Mouse (Mus musculus): ENCODE measurements around the gene Aifm1. TPM values are rescaled to one million over a fixed set of nuclear protein-coding genes. Genes with fewer than 3 reads are reported as not detected.

Gene Aifm1
- total and polyA plus RNA-seq, 2 experiments, result 31.4 to 90.0 TPM

DNA sequence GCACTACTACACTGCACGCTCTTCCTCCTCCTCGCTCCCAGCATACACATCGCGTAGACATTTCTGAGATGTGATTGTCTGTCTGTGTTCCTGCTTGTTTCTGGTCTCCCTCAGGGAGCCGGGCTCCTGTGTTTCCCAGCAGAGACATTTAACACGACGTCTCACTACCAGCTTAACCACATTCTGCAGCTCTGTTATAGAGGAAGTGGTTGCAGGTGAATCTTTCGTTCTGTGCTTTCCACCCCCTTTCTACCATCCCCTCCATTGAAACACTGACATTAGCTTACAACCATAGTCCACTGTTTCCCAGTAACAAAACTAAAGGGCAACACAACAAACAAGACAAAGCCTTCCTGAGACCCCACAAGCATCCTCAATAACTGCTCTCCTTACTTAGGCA, 19.6 kb downstream of the Aifm1 start:
- no peak overlapping the region for H3K9ac ChIP-seq (ENCODE audit: low read depth, low read length)
- 96% methylated on average over 8 of the region's 8 CpGs for WGBS
- TF ChIP-seq CTCF (IDR thresholded peaks at IDR 0.05; ENCODE audit: low read depth, low read length) (no peak), POLR2A (IDR thresholded peaks at IDR 0.05; ENCODE audit: extremely low read depth, insufficient read depth, low read length) (no peak)
- H3K4me1 ChIP-seq (ENCODE audit: control insufficient read depth, insufficient read depth, low read length), result no peaks in the 10 kb centered on the region
- no peaks in the 10 kb centered on the region for H3K27me3 ChIP-seq (ENCODE audit: control insufficient read depth, insufficient read depth, low read length)
- no peak overlapping the region for H3K27ac ChIP-seq (replicated peaks; ENCODE audit: insufficient read depth, low read depth, low read length)
- peaks cover 26% of the 10 kb centered on the region for H3K36me3 ChIP-seq (ENCODE audit: control insufficient read depth, insufficient read depth, low read length)
- H3K79me2 ChIP-seq (ENCODE audit: control insufficient read depth, insufficient read depth, low read length), result no peaks in the 10 kb centered on the region
- DNase-seq (ENCODE audit: extremely low read depth, low read depth, low spot score), result no peak
- no peak overlapping the region for H3K4me3 ChIP-seq (ENCODE audit: insufficient read depth, low read depth, low read length)

GRCm38 (mm10) chrX:48481687-48482086, 31.7 kb downstream of the Aifm1 start:
- Histone ChIP-seq H3K79me2 (ENCODE audit: control insufficient read depth, insufficient read depth, low read length) (no peaks in the 10 kb centered on the region), H3K27me3 (ENCODE audit: control insufficient read depth, insufficient read depth, low read length) (no peaks in the 10 kb centered on the region), H3K4me1 (ENCODE audit: control insufficient read depth, insufficient read depth, low read length) (no peaks in the 10 kb centered on the region), H3K4me3 (ENCODE audit: insufficient read depth, low read depth, low read length) (no peak overlapping the region), H3K27ac (replicated peaks; ENCODE audit: insufficient read depth, low read depth, low read length) (no peak overlapping the region), H3K36me3 (ENCODE audit: control insufficient read depth, insufficient read depth, low read length) (peaks cover 33% of the 10 kb centered on the region), H3K9ac (ENCODE audit: low read depth, low read length) (no peak overlapping the region)
- DNase-seq (ENCODE audit: extremely low read depth, low read depth, low spot score), result no peak
- 88% methylated on average over 7 of the region's 7 CpGs for WGBS
- TF ChIP-seq POLR2A (IDR thresholded peaks at IDR 0.05; ENCODE audit: extremely low read depth, insufficient read depth, low read length) (no peak), CTCF (IDR thresholded peaks at IDR 0.05; ENCODE audit: low read depth, low read length) (no peak)

- TF ChIP-seq POLR2A (IDR thresholded peaks at IDR 0.05; ENCODE audit: extremely low read depth, insufficient read depth, low read length) (no peak), CTCF (IDR thresholded peaks at IDR 0.05; ENCODE audit: low read depth, low read length) (no peak)
- no peaks in the 10 kb centered on the region for H3K4me1 ChIP-seq (ENCODE audit: control insufficient read depth, insufficient read depth, low read length)
- no peak for DNase-seq (ENCODE audit: extremely low read depth, low read depth, low spot score)
- no peak overlapping the region for H3K4me3 ChIP-seq (ENCODE audit: insufficient read depth, low read depth, low read length)
- H3K27me3 ChIP-seq (ENCODE audit: control insufficient read depth, insufficient read depth, low read length), result no peaks in the 10 kb centered on the region
- no peak overlapping the region for H3K9ac ChIP-seq (ENCODE audit: low read depth, low read length)
- H3K79me2 ChIP-seq (ENCODE audit: control insufficient read depth, insufficient read depth, low read length), result no peaks in the 10 kb centered on the region
- H3K36me3 ChIP-seq (ENCODE audit: control insufficient read depth, insufficient read depth, low read length), result peaks cover 33% of the 10 kb centered on the region
- H3K27ac ChIP-seq (replicated peaks; ENCODE audit: insufficient read depth, low read depth, low read length), result no peak overlapping the region
- WGBS, result 51% methylated on average over 4 of the region's 4 CpGs
These were observed 32.3 kb downstream of the Aifm1 start for GRCm38 (mm10) chrX:48481095-48481494.

DNA sequence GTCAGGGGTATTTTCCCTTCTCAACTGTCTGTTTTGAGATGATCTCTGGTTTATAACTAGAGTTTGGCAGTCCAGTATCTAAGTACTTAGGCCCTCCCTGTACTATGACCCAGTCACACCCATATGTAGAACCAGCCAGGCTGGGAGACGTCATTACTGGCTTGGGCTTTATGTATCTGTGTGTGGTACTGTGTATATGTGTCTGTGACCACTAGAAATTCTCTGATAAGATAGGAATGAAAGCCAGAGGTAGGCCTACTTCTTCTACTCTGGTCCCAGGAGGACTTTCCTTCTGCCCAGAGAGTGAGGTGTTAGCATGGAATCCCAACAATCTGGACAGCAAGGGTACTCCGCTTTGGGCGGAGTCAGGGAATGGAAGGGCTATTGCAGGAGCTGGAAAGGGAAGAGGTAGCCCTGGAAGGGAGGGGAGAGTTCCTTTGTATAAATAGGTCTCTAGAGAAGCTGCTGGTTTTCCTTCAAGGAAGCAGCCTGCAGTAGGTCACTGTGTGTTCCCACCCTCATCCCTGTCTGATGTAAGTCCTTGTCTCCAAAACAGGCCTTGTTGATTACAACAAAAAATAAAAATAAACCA, 45.9 kb downstream of the Aifm1 start:
- Histone ChIP-seq H3K79me2 (ENCODE audit: control insufficient read depth, insufficient read depth, low read length) (no peaks in the 10 kb centered on the region), H3K27me3 (ENCODE audit: control insufficient read depth, insufficient read depth, low read length) (no peaks in the 10 kb centered on the region), H3K9ac (ENCODE audit: low read depth, low read length) (no peak overlapping the region), H3K27ac (replicated peaks; ENCODE audit: insufficient read depth, low read depth, low read length) (no peak overlapping the region), H3K4me3 (ENCODE audit: insufficient read depth, low read depth, low read length) (no peak overlapping the region), H3K36me3 (ENCODE audit: control insufficient read depth, insufficient read depth, low read length) (no peaks in the 10 kb centered on the region), H3K4me1 (ENCODE audit: control insufficient read depth, insufficient read depth, low read length) (no peaks in the 10 kb centered on the region)
- TF ChIP-seq POLR2A (IDR thresholded peaks at IDR 0.05; ENCODE audit: extremely low read depth, insufficient read depth, low read length) (no peak), CTCF (IDR thresholded peaks at IDR 0.05; ENCODE audit: low read depth, low read length) (no peak)
- DNase-seq (ENCODE audit: extremely low read depth, low read depth, low spot score), result no peak
- WGBS, result 55% methylated on average over 3 of the region's 3 CpGs

- Histone ChIP-seq H3K79me2 (ENCODE audit: control insufficient read depth, insufficient read depth, low read length) (no peaks in the 10 kb centered on the region), H3K4me3 (ENCODE audit: insufficient read depth, low read depth, low read length) (no peak overlapping the region), H3K36me3 (ENCODE audit: control insufficient read depth, insufficient read depth, low read length) (no peaks in the 10 kb centered on the region), H3K4me1 (ENCODE audit: control insufficient read depth, insufficient read depth, low read length) (no peaks in the 10 kb centered on the region), H3K27ac (replicated peaks; ENCODE audit: insufficient read depth, low read depth, low read length) (no peak overlapping the region), H3K9ac (ENCODE audit: low read depth, low read length) (no peak overlapping the region), H3K27me3 (ENCODE audit: control insufficient read depth, insufficient read depth, low read length) (no peaks in the 10 kb centered on the region)
- no peak for DNase-seq (ENCODE audit: extremely low read depth, low read depth, low spot score)
- 89% methylated on average over 2 of the region's 2 CpGs for WGBS
- TF ChIP-seq CTCF (IDR thresholded peaks at IDR 0.05; ENCODE audit: low read depth, low read length), result no peak
- TF ChIP-seq POLR2A (IDR thresholded peaks at IDR 0.05; ENCODE audit: extremely low read depth, insufficient read depth, low read length), result no peak
These were observed 47.2 kb downstream of the Aifm1 start for GRCm38 (mm10) chrX:48466174-48466573.

DNA sequence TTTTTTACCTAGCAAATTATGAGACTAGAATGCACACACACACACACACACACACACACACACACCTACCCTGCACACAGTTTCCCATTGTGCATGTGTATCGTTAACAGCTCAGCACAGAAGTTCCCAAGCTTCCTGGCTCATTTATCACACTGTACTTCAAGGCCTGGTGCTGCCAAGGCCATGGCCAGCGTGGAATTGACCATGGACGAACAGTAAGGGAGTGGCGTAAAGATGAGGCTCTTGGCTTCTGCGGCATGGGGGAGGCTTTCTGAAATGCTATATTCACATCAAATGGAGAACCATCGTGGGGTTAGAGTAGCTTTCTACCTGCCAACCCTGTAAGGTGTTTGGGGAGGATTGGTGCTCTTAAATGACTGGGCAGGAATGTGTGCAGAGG, 48.9 kb downstream of the Aifm1 start:
- no peaks in the 10 kb centered on the region for H3K27me3 ChIP-seq (ENCODE audit: control insufficient read depth, insufficient read depth, low read length)
- WGBS, result 86% methylated on average over 6 of the region's 6 CpGs
- DNase-seq (ENCODE audit: extremely low read depth, low read depth, low spot score), result no peak
- no peak overlapping the region for H3K9ac ChIP-seq (ENCODE audit: low read depth, low read length)
- TF ChIP-seq POLR2A (IDR thresholded peaks at IDR 0.05; ENCODE audit: extremely low read depth, insufficient read depth, low read length) (no peak), CTCF (IDR thresholded peaks at IDR 0.05; ENCODE audit: low read depth, low read length) (no peak)
- H3K4me3 ChIP-seq (ENCODE audit: insufficient read depth, low read depth, low read length), result no peak overlapping the region
- no peaks in the 10 kb centered on the region for H3K79me2 ChIP-seq (ENCODE audit: control insufficient read depth, insufficient read depth, low read length)
- H3K27ac ChIP-seq (replicated peaks; ENCODE audit: insufficient read depth, low read depth, low read length), result no peak overlapping the region
- H3K36me3 ChIP-seq (ENCODE audit: control insufficient read depth, insufficient read depth, low read length), result no peaks in the 10 kb centered on the region
- H3K4me1 ChIP-seq (ENCODE audit: control insufficient read depth, insufficient read depth, low read length), result no peaks in the 10 kb centered on the region
